Mouse (Mus musculus): ENCODE data around the gene Chrna1. TPM values are rescaled to one million over a fixed set of nuclear protein-coding genes. Genes with fewer than 3 reads are reported as not detected.
"Not testable (repeated sequence)": the region's sequence is repeated elsewhere in the genome, so short reads cannot be mapped to it uniquely, and the experiment has no call there.

The Chrna1 gene
- polyA plus RNA-seq, 1 experiment from 2014 or later: 25.9 TPM

GRCm38 (mm10) chr2:73560445-73560844, 19.7 kb downstream of the Chrna1 start:
- 43% methylated on average over 7 of the region's 7 CpGs for WGBS
- H3K9ac ChIP-seq (ENCODE audit: low read depth, low read length): 0 out of 2 replicates have a peak overlapping the region, but pooled peaks have one; percentile 43
- H3K4me3 ChIP-seq (ENCODE audit: low read depth, low read length): peak overlapping the region; percentile 35
- H3K36me3 ChIP-seq (ENCODE audit: control insufficient read depth, insufficient read depth, low read length): no peaks in the 10 kb centered on the region
- H3K27me3 ChIP-seq (replicated peaks; ENCODE audit: control insufficient read depth, insufficient read depth, low read length): no peaks in the 10 kb centered on the region
- H3K27ac ChIP-seq (replicated peaks; ENCODE audit: low read depth, low read length): no peak overlapping the region
- H3K9me3 ChIP-seq (ENCODE audit: control insufficient read depth, low read length): no peaks in the 10 kb centered on the region
- no peak for ATAC-seq (ENCODE audit: low read depth)
- H3K4me2 ChIP-seq (ENCODE audit: low read depth, low read length): peak overlapping the region; percentile 59
- peaks cover 7% of the 10 kb centered on the region; the same call in 1 of the 2 replicates for H3K4me1 ChIP-seq (ENCODE audit: control insufficient read depth, insufficient read depth, low read length)
- no peak for DNase-seq (ENCODE audit: low spot score)

GRCm38 (mm10) chr2:73557956-73558355, 22.2 kb downstream of the Chrna1 start:
- ATAC-seq (ENCODE audit: low read depth): no peak
- Histone ChIP-seq H3K9ac (ENCODE audit: low read depth, low read length) (no peak overlapping the region), H3K4me3 (ENCODE audit: low read depth, low read length) (no peak overlapping the region), H3K27me3 (replicated peaks; ENCODE audit: control insufficient read depth, insufficient read depth, low read length) (no peaks in the 10 kb centered on the region), H3K36me3 (ENCODE audit: control insufficient read depth, insufficient read depth, low read length) (no peaks in the 10 kb centered on the region), H3K27ac (replicated peaks; ENCODE audit: low read depth, low read length) (no peak overlapping the region), H3K4me1 (ENCODE audit: control insufficient read depth, insufficient read depth, low read length) (peaks cover 7% of the 10 kb centered on the region; the same call in 1 of the 2 replicates), H3K9me3 (ENCODE audit: control insufficient read depth, low read length) (no peaks in the 10 kb centered on the region), H3K4me2 (ENCODE audit: low read depth, low read length) (no peak overlapping the region)
- no peak for DNase-seq (ENCODE audit: low spot score)
- WGBS: 76% methylated on average over 8 of the region's 8 CpGs

- DNase-seq (ENCODE audit: low spot score); H3K36me3 ChIP-seq (ENCODE audit: control insufficient read depth, insufficient read depth, low read length); H3K9me3 ChIP-seq (ENCODE audit: control insufficient read depth, low read length); H3K27ac ChIP-seq (replicated peaks; ENCODE audit: low read depth, low read length); H3K27me3 ChIP-seq (replicated peaks; ENCODE audit: control insufficient read depth, insufficient read depth, low read length); H3K4me1 ChIP-seq (ENCODE audit: control insufficient read depth, insufficient read depth, low read length); H3K9ac ChIP-seq (ENCODE audit: low read depth, low read length); H3K4me2 ChIP-seq (ENCODE audit: low read depth, low read length); ATAC-seq (ENCODE audit: low read depth); H3K4me3 ChIP-seq (ENCODE audit: low read depth, low read length): not testable (repeated sequence)
- WGBS: 100% methylated on average over 3 of the region's 3 CpGs
Observed at GRCm38 (mm10) chr2:73557061-73557460, 23.1 kb downstream of the Chrna1 start.

- DNase-seq (ENCODE audit: low spot score) (no peak), ATAC-seq (ENCODE audit: low read depth) (no peak)
- Histone ChIP-seq H3K4me3 (ENCODE audit: low read depth, low read length) (no peak overlapping the region), H3K27ac (replicated peaks; ENCODE audit: low read depth, low read length) (no peak overlapping the region), H3K4me2 (ENCODE audit: low read depth, low read length) (no peak overlapping the region), H3K4me1 (ENCODE audit: control insufficient read depth, insufficient read depth, low read length) (0 out of 2 replicates have a peak, but pooled peaks cover 3% of the 10 kb centered on the region), H3K36me3 (ENCODE audit: control insufficient read depth, insufficient read depth, low read length) (no peaks in the 10 kb centered on the region), H3K9me3 (ENCODE audit: control insufficient read depth, low read length) (no peaks in the 10 kb centered on the region), H3K27me3 (replicated peaks; ENCODE audit: control insufficient read depth, insufficient read depth, low read length) (no peaks in the 10 kb centered on the region), H3K9ac (ENCODE audit: low read depth, low read length) (no peak overlapping the region)
- WGBS: 45% methylated on average over 3 of the region's 3 CpGs
Observed at GRCm38 (mm10) chr2:73554389-73554788, 25.7 kb downstream of the Chrna1 start.

- Histone ChIP-seq H3K27me3 (replicated peaks; ENCODE audit: control insufficient read depth, insufficient read depth, low read length) (no peaks in the 10 kb centered on the region), H3K36me3 (ENCODE audit: control insufficient read depth, insufficient read depth, low read length) (no peaks in the 10 kb centered on the region), H3K4me1 (ENCODE audit: control insufficient read depth, insufficient read depth, low read length) (0 out of 2 replicates have a peak, but pooled peaks cover 3% of the 10 kb centered on the region), H3K4me3 (ENCODE audit: low read depth, low read length) (no peak overlapping the region), H3K27ac (replicated peaks; ENCODE audit: low read depth, low read length) (no peak overlapping the region), H3K9me3 (ENCODE audit: control insufficient read depth, low read length) (no peaks in the 10 kb centered on the region), H3K4me2 (ENCODE audit: low read depth, low read length) (no peak overlapping the region), H3K9ac (ENCODE audit: low read depth, low read length) (no peak overlapping the region)
- no peak for DNase-seq (ENCODE audit: low spot score)
- 57% methylated on average over 3 of the region's 3 CpGs for WGBS
- ATAC-seq (ENCODE audit: low read depth): no peak
Observed at GRCm38 (mm10) chr2:73552926-73553325, 27.2 kb downstream of the Chrna1 start.

- Histone ChIP-seq H3K4me2 (ENCODE audit: low read depth, low read length) (peak overlapping the region; percentile 36), H3K9ac (ENCODE audit: low read depth, low read length) (peak overlapping the region; percentile 45; the same call in 1 of the 2 replicates), H3K4me3 (ENCODE audit: low read depth, low read length) (no peak overlapping the region), H3K4me1 (ENCODE audit: control insufficient read depth, insufficient read depth, low read length) (0 out of 2 replicates have a peak, but pooled peaks cover 3% of the 10 kb centered on the region), H3K27ac (replicated peaks; ENCODE audit: low read depth, low read length) (no peak overlapping the region), H3K36me3 (ENCODE audit: control insufficient read depth, insufficient read depth, low read length) (no peaks in the 10 kb centered on the region), H3K27me3 (replicated peaks; ENCODE audit: control insufficient read depth, insufficient read depth, low read length) (no peaks in the 10 kb centered on the region), H3K9me3 (ENCODE audit: control insufficient read depth, low read length) (no peaks in the 10 kb centered on the region)
- no peak for ATAC-seq (ENCODE audit: low read depth)
- peak; percentile 73 for DNase-seq (ENCODE audit: low spot score)
- WGBS: 11% methylated on average over 6 of the region's 6 CpGs
Observed at GRCm38 (mm10) chr2:73550725-73551124, 29.4 kb downstream of the Chrna1 start.

GRCm38 (mm10) chr2:73548542-73548941, 31.6 kb downstream of the Chrna1 start:
- H3K36me3 ChIP-seq (ENCODE audit: control insufficient read depth, insufficient read depth, low read length): no peaks in the 10 kb centered on the region
- H3K27ac ChIP-seq (replicated peaks; ENCODE audit: low read depth, low read length): no peak overlapping the region
- DNase-seq (ENCODE audit: low spot score) (no peak), ATAC-seq (ENCODE audit: low read depth) (no peak)
- H3K27me3 ChIP-seq (replicated peaks; ENCODE audit: control insufficient read depth, insufficient read depth, low read length): no peaks in the 10 kb centered on the region
- no peak overlapping the region for H3K4me2 ChIP-seq (ENCODE audit: low read depth, low read length)
- 60% methylated on average over 2 of the region's 2 CpGs for WGBS
- no peaks in the 10 kb centered on the region for H3K9me3 ChIP-seq (ENCODE audit: control insufficient read depth, low read length)
- H3K9ac ChIP-seq (ENCODE audit: low read depth, low read length): no peak overlapping the region
- H3K4me1 ChIP-seq (ENCODE audit: control insufficient read depth, insufficient read depth, low read length): 0 out of 2 replicates have a peak, but pooled peaks cover 8% of the 10 kb centered on the region
- H3K4me3 ChIP-seq (ENCODE audit: low read depth, low read length): no peak overlapping the region

GRCm38 (mm10) chr2:73547256-73547655, 32.9 kb downstream of the Chrna1 start:
- 0 out of 2 replicates have a peak, but pooled peaks cover 8% of the 10 kb centered on the region for H3K4me1 ChIP-seq (ENCODE audit: control insufficient read depth, insufficient read depth, low read length)
- no peak overlapping the region for H3K27ac ChIP-seq (replicated peaks; ENCODE audit: low read depth, low read length)
- WGBS: 90% methylated on average over 4 of the region's 4 CpGs
- H3K4me3 ChIP-seq (ENCODE audit: low read depth, low read length): no peak overlapping the region
- no peak for DNase-seq (ENCODE audit: low spot score)
- no peak overlapping the region for H3K9ac ChIP-seq (ENCODE audit: low read depth, low read length)
- ATAC-seq (ENCODE audit: low read depth): no peak
- H3K9me3 ChIP-seq (ENCODE audit: control insufficient read depth, low read length): no peaks in the 10 kb centered on the region
- no peaks in the 10 kb centered on the region for H3K36me3 ChIP-seq (ENCODE audit: control insufficient read depth, insufficient read depth, low read length)
- H3K27me3 ChIP-seq (replicated peaks; ENCODE audit: control insufficient read depth, insufficient read depth, low read length): no peaks in the 10 kb centered on the region
- no peak overlapping the region for H3K4me2 ChIP-seq (ENCODE audit: low read depth, low read length)

GRCm38 (mm10) chr2:73545556-73545955, 34.6 kb downstream of the Chrna1 start:
- Histone ChIP-seq H3K4me1 (ENCODE audit: control insufficient read depth, insufficient read depth, low read length) (peaks cover 10% of the 10 kb centered on the region; the same call in 1 of the 2 replicates), H3K9me3 (ENCODE audit: control insufficient read depth, low read length) (no peaks in the 10 kb centered on the region), H3K4me3 (ENCODE audit: low read depth, low read length) (no peak overlapping the region), H3K9ac (ENCODE audit: low read depth, low read length) (no peak overlapping the region), H3K27me3 (replicated peaks; ENCODE audit: control insufficient read depth, insufficient read depth, low read length) (no peaks in the 10 kb centered on the region), H3K4me2 (ENCODE audit: low read depth, low read length) (no peak overlapping the region), H3K36me3 (ENCODE audit: control insufficient read depth, insufficient read depth, low read length) (no peaks in the 10 kb centered on the region), H3K27ac (replicated peaks; ENCODE audit: low read depth, low read length) (no peak overlapping the region)
- DNase-seq (ENCODE audit: low spot score) (peak; percentile 62), ATAC-seq (ENCODE audit: low read depth) (no peak; the same call in 1 of the 2 replicates)
- WGBS: 45% methylated on average over 2 of the region's 2 CpGs
